Mouse (Mus musculus): ENCODE data around the gene Ppt1.
"Not testable (repeated sequence)": the region's sequence is repeated elsewhere in the genome, so short reads cannot be mapped to it uniquely, and the experiment has no call there.

Ppt1 gene

GRCm38 (mm10) chr4:122835530-122836402 lies at the start of gene Ppt1:
TSS of gene Ppt1 (plus strand) at chr4:122836242.
- in situ Hi-C loops (cut with MboI, MseI): loop anchor here (5.0 kb wide), 1 partner anchor 37 kb away; no protein-coding TSS in a partner anchor

GRCm38 (mm10) chr4:122789335-122790089 lies 46.5 kb upstream of the Ppt1 start:
- in situ Hi-C loops (cut with MboI, MseI): loop anchor here (25.0 kb wide), 1 partner anchor 1552 kb away; no protein-coding TSS in a partner anchor

GRCm38 (mm10) chr4:122808108-122808507 lies 27.9 kb upstream of the Ppt1 start:
- in situ Hi-C loops (cut with MboI, MseI): loop anchor here (5.0 kb wide), 2 partner anchors 49 to 274 kb away; no protein-coding TSS in a partner anchor

GRCm38 (mm10) chr4:122811180-122811579 lies 24.9 kb upstream of the Ppt1 start:
- in situ Hi-C loops (cut with MboI, MseI): no loop called here

- in situ Hi-C loops (cut with MboI, MseI): no loop called here
These were observed 24.2 kb upstream of the Ppt1 start for GRCm38 (mm10) chr4:122811824-122812223.

- in situ Hi-C loops (cut with MboI, MseI): no loop called here
These were observed 19.8 kb upstream of the Ppt1 start for GRCm38 (mm10) chr4:122816202-122816601.

GRCm38 (mm10) chr4:122820941-122821340 lies 15.1 kb upstream of the Ppt1 start:
- in situ Hi-C loops (cut with MboI, MseI): not testable (repeated sequence)

GRCm38 (mm10) chr4:122827651-122828050 lies 8.4 kb upstream of the Ppt1 start:
- in situ Hi-C loops (cut with MboI, MseI): no loop called here

- in situ Hi-C loops (cut with MboI, MseI): no loop called here
These were observed 6.7 kb upstream of the Ppt1 start for GRCm38 (mm10) chr4:122829339-122829738.

- in situ Hi-C loops (cut with MboI, MseI): no loop called here
These were observed 4.2 kb upstream of the Ppt1 start for GRCm38 (mm10) chr4:122831888-122832287.

- in situ Hi-C loops (cut with MboI, MseI): loop anchor here (5.0 kb wide), 1 partner anchor 36 kb away; no protein-coding TSS in a partner anchor
These were observed 347 bp downstream of the Ppt1 start for GRCm38 (mm10) chr4:122836403-122836775.

- in situ Hi-C loops (cut with MboI, MseI): loop anchor here (5.0 kb wide), 1 partner anchor 35 kb away; no protein-coding TSS in a partner anchor
These were observed 1.2 kb downstream of the Ppt1 start for GRCm38 (mm10) chr4:122837180-122837730.

GRCm38 (mm10) chr4:122837994-122838393 lies 2.0 kb downstream of the Ppt1 start:
- in situ Hi-C loops (cut with MboI, MseI): loop anchor here (5.0 kb wide), 1 partner anchor 34 kb away; no protein-coding TSS in a partner anchor

- in situ Hi-C loops (cut with MboI, MseI): loop anchor here (5.0 kb wide), 1 partner anchor 34 kb away; no protein-coding TSS in a partner anchor
These were observed 2.4 kb downstream of the Ppt1 start for GRCm38 (mm10) chr4:122838416-122838815.

- in situ Hi-C loops (cut with MboI, MseI): loop anchor here (10.0 kb wide), 1 partner anchor 1613 kb away; no protein-coding TSS in a partner anchor
These were observed 12.1 kb downstream of the Ppt1 start for GRCm38 (mm10) chr4:122848150-122848621.

GRCm38 (mm10) chr4:122851535-122851934 lies 15.5 kb downstream of the Ppt1 start:
- in situ Hi-C loops (cut with MboI, MseI): loop anchor here (25.0 kb wide), 2 partner anchors 1061 to 1839 kb away; partner anchors contain the start of genes 4930535I16Rik, Mycbp, Rragc and Smap2

GRCm38 (mm10) chr4:122853691-122854090 lies 17.6 kb downstream of the Ppt1 start:
- in situ Hi-C loops (cut with MboI, MseI): loop anchor here (25.0 kb wide), 2 partner anchors 1059 to 1841 kb away; partner anchors contain the start of genes 4930535I16Rik, Mycbp, Rragc and Smap2

GRCm38 (mm10) chr4:122854770-122855169 lies 18.7 kb downstream of the Ppt1 start:
- in situ Hi-C loops (cut with MboI, MseI): loop anchor here (5.0 to 25.0 kb wide), 3 partner anchors 47 to 1842 kb away; partner anchors contain the start of genes 4930535I16Rik, Mycbp, Rragc and Smap2

- in situ Hi-C loops (cut with MboI, MseI): loop anchor here (5.0 to 25.0 kb wide), 3 partner anchors 51 to 1846 kb away; partner anchors contain the start of genes 4930535I16Rik, Mycbp, Rragc and Smap2
These were observed 21.9 kb downstream of the Ppt1 start for GRCm38 (mm10) chr4:122857909-122858308.

GRCm38 (mm10) chr4:122859096-122859674 lies 23.1 kb downstream of the Ppt1 start:
- in situ Hi-C loops (cut with MboI, MseI): loop anchor here (5.0 to 25.0 kb wide), 3 partner anchors 52 to 1847 kb away; partner anchors contain the start of genes 4930535I16Rik, Mycbp, Rragc and Smap2
